Mouse (Mus musculus): ENCODE measurements around the gene Elk3.
"Not testable (repeated sequence)": the region's sequence is repeated elsewhere in the genome, so short reads cannot be mapped to it uniquely, and the experiment has no call there.

The Elk3 gene

GRCm38 (mm10) chr10:93310721-93311411 is at the start of gene Elk3:
TSS of gene Elk3 (minus strand) at chr10:93311135.
- DNase-seq = peak; percentile 62

GRCm38 (mm10) chr10:93360623-93361022 is 49.7 kb upstream of the Elk3 start:
- DNase-seq = no peak

GRCm38 (mm10) chr10:93360190-93360589 is 49.3 kb upstream of the Elk3 start:
- DNase-seq = not testable (repeated sequence)

- no peak for DNase-seq
Observed at GRCm38 (mm10) chr10:93359339-93359863, 48.5 kb upstream of the Elk3 start.

GRCm38 (mm10) chr10:93358878-93359277 is 47.9 kb upstream of the Elk3 start:
- no peak for DNase-seq

- DNase-seq = no peak
Observed at GRCm38 (mm10) chr10:93357162-93357561, 46.2 kb upstream of the Elk3 start.

- DNase-seq = no peak
Observed at GRCm38 (mm10) chr10:93356122-93356521, 45.2 kb upstream of the Elk3 start.

- no peak for DNase-seq
Observed at GRCm38 (mm10) chr10:93355276-93355927, 44.5 kb upstream of the Elk3 start.

- DNase-seq = no peak
Observed at GRCm38 (mm10) chr10:93353545-93354326, 42.8 kb upstream of the Elk3 start.

GRCm38 (mm10) chr10:93347918-93348505 is 37.1 kb upstream of the Elk3 start:
- no peak for DNase-seq

GRCm38 (mm10) chr10:93347387-93347786 is 36.5 kb upstream of the Elk3 start:
- DNase-seq = peak; percentile 26

- no peak for DNase-seq
Observed at GRCm38 (mm10) chr10:93346208-93346936, 35.4 kb upstream of the Elk3 start.

- DNase-seq = no peak
Observed at GRCm38 (mm10) chr10:93345497-93345896, 34.6 kb upstream of the Elk3 start.

GRCm38 (mm10) chr10:93343469-93343868 is 32.5 kb upstream of the Elk3 start:
- no peak for DNase-seq

GRCm38 (mm10) chr10:93342986-93343385 is 32.1 kb upstream of the Elk3 start:
- no peak for DNase-seq

- DNase-seq = no peak
Observed at GRCm38 (mm10) chr10:93338526-93338925, 27.6 kb upstream of the Elk3 start.

GRCm38 (mm10) chr10:93336462-93336931 is 25.6 kb upstream of the Elk3 start:
- peak; percentile 22 for DNase-seq

GRCm38 (mm10) chr10:93335828-93336461 is 25.0 kb upstream of the Elk3 start:
- peak; percentile 77 for DNase-seq

GRCm38 (mm10) chr10:93335001-93335400 is 24.1 kb upstream of the Elk3 start:
- no peak for DNase-seq

- no peak for DNase-seq
Observed at GRCm38 (mm10) chr10:93333239-93333638, 22.3 kb upstream of the Elk3 start.

- peak; percentile 34 for DNase-seq
Observed at GRCm38 (mm10) chr10:93332261-93332809, 21.4 kb upstream of the Elk3 start.
